Mouse (Mus musculus) forebrain, embryonic 12.5 days (tissue): ENCODE results near the gene Nlrp6. TPM values are rescaled to one million over a fixed set of nuclear protein-coding genes. Genes with fewer than 3 reads are reported as not detected.
A peak's percentile ranks its signal among the peaks of the same experiment; 100 is the strongest.

ENCODE experiments used
- ATAC-seq: fragments of 200-750 bp; cut with Nextera tagmentation; 2 replicates; pipeline ENCODE4 v1.8.0; 2017; ENCODE audit warnings: moderate TSS enrichment; ENCODE audit not compliant: low FRiP score
- H3K27ac ChIP-seq: fragments of 300-500 bp; sonication (generic); 2 replicates; pipeline ENCODE4 v1.5.1; 2016; ENCODE audit warnings: mild to moderate bottlenecking
- H3K27me3 ChIP-seq: fragments of 300-500 bp; sonication (generic); 2 replicates; pipeline ENCODE4 v1.6.1; 2016; ENCODE audit warnings: mild to moderate bottlenecking
- H3K36me3 ChIP-seq: fragments of 300-500 bp; sonication (generic); replicated peaks from 2 replicates; pipeline ENCODE4 v1.6.1; 2016; ENCODE audit warnings: mild to moderate bottlenecking
- H3K4me1 ChIP-seq: fragments of 300-500 bp; sonication (generic); 2 replicates; pipeline ENCODE4 v1.6.1; 2016
- H3K4me2 ChIP-seq: fragments of 300-500 bp; sonication (generic); 2 replicates; pipeline ENCODE4 v1.6.1; 2016; ENCODE audit warnings: mild to moderate bottlenecking, moderate library complexity
- H3K4me3 ChIP-seq: fragments of 300-500 bp; sonication (generic); replicated peaks from 2 replicates; pipeline ENCODE4 v1.5.1; 2016; ENCODE audit warnings: mild to moderate bottlenecking
- H3K9ac ChIP-seq: fragments of 300-500 bp; sonication (generic); 2 replicates; pipeline ENCODE4 v1.6.1; 2016; ENCODE audit warnings: mild to moderate bottlenecking
- H3K9me3 ChIP-seq: fragments of 300-500 bp; sonication (generic); 2 replicates; pipeline ENCODE4 v1.6.1; 2016
- WGBS: fragments of 180-500 bp; shearing (Covaris S2); methylation state at CpG from one replicate; pipeline ENCODE4 v1.1.7; 2016; 5-methylcytosine and 5-hydroxymethylcytosine counted together
- polyA plus RNA-seq: library from polyadenylated mRNA; unstranded; fragments of >200 nt; fragmentation: Nextera tagmentation; extraction: Ambion mirVana; gene quantifications from 2 replicates; pipeline ENCODE4 v1.2.1, GENCODE M21; 2016

The Nlrp6 gene
- polyA plus RNA-seq, 1 experiment from 2014 or later: 0.17 TPM

- 80% methylated on average over 4 of the region's 4 CpGs for WGBS
- no peaks in the 10 kb centered on the region for H3K9me3 ChIP-seq
- no peak overlapping the region for H3K9ac ChIP-seq
- no peak overlapping the region for H3K4me2 ChIP-seq
- no peak overlapping the region for H3K4me3 ChIP-seq
- no peaks in the 10 kb centered on the region for H3K36me3 ChIP-seq
- H3K27me3 ChIP-seq: peaks cover 66% of the 10 kb centered on the region
- H3K27ac ChIP-seq: no peak overlapping the region
- H3K4me1 ChIP-seq: peaks cover 17% of the 10 kb centered on the region
- no peak for ATAC-seq
Measured at GRCm38 (mm10) chr7:140919911-140920310, 791 bp upstream of the Nlrp6 start.

DNA sequence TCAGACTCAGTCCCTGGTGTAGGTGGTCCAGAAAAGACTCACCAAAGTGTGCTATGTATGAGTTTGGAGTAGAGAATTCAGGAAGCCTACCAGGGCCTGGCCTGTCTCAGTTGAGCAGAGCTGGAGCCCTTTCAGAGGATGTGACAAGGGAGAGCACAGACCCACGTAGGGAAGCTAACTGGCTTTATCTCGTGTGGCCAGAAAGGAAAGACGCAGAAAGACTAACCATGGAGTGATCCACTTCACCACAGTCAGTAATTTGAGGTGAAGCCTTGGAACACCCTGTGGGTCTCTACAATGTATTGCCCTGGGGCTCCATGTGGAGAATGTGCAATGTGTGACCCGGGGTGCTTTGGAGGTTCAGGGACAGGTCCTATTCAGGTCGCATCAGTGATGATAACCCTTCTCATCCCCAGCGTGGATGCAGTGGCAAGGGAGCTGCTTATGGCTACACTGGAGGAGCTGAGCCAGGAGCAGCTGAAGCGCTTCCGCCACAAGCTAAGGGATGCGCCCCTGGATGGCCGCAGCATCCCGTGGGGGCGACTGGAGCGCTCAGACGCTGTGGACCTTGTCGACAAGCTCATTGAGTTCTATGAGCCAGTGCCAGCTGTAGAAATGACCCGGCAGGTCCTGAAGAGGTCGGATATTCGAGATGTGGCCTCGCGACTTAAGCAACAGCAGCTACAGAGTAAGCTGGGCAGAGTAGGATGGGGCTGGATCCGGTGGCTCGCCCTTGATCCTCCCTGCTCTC, 698 bp downstream of the Nlrp6 start:
- Histone ChIP-seq H3K4me2 (peak overlapping the region; percentile 90), H3K9me3 (no peaks in the 10 kb centered on the region), H3K9ac (no peak overlapping the region), H3K27me3 (peaks cover 77% of the 10 kb centered on the region), H3K4me1 (peaks cover 17% of the 10 kb centered on the region), H3K27ac (no peak overlapping the region), H3K36me3 (no peaks in the 10 kb centered on the region), H3K4me3 (no peak overlapping the region)
- WGBS: 29% methylated on average over 22 of the region's 22 CpGs
- no peak for ATAC-seq

DNA sequence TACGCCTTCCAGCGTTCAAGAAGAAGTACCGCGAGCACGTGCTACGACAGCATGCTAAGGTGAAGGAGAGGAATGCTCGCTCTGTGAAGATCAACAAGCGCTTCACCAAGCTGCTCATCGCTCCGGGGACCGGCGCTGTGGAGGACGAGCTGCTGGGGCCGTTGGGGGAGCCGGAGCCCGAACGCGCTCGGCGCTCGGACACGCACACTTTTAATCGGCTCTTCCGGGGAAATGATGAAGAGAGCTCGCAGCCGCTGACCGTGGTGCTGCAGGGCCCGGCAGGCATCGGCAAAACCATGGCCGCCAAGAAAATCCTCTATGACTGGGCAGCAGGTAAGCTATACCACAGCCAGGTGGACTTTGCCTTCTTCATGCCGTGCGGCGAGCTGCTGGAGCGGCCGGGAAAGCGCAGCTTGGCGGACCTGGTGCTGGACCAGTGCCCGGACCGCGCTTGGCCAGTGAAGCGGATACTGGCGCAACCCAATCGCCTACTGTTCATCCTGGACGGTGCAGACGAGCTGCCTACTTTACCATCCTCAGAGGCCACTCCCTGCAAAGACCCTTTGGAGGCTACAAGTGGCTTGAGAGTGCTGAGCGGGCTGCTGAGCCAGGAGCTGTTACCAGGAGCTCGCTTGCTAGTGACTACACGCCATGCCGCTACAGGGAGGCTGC, 1.8 kb downstream of the Nlrp6 start:
- Histone ChIP-seq H3K4me1 (peaks cover 17% of the 10 kb centered on the region), H3K27ac (no peak overlapping the region), H3K4me3 (peak overlapping the region; percentile 46), H3K27me3 (peaks cover 77% of the 10 kb centered on the region), H3K9ac (peak overlapping the region; percentile 48), H3K36me3 (no peaks in the 10 kb centered on the region), H3K4me2 (peak overlapping the region; percentile 90), H3K9me3 (no peaks in the 10 kb centered on the region)
- peak; percentile 49; the same call in 1 of the 2 replicates for ATAC-seq
- under 1% methylated on average over 49 of the region's 49 CpGs for WGBS

GRCm38 (mm10) chr7:140923070-140923775, 2.5 kb downstream of the Nlrp6 start:
- Histone ChIP-seq H3K36me3 (no peaks in the 10 kb centered on the region), H3K9ac (peak overlapping the region; percentile 48; the same call in 1 of the 2 replicates), H3K4me1 (peaks cover 17% of the 10 kb centered on the region), H3K9me3 (no peaks in the 10 kb centered on the region), H3K4me2 (peak overlapping the region; percentile 90), H3K27ac (no peak overlapping the region), H3K4me3 (peak overlapping the region; percentile 46), H3K27me3 (peaks cover 77% of the 10 kb centered on the region)
- no peak for ATAC-seq
- 19% methylated on average over 30 of the region's 30 CpGs for WGBS

- no peak overlapping the region for H3K9ac ChIP-seq
- H3K4me1 ChIP-seq: peaks cover 13% of the 10 kb centered on the region
- no peaks in the 10 kb centered on the region for H3K36me3 ChIP-seq
- no peak overlapping the region for H3K27ac ChIP-seq
- H3K4me3 ChIP-seq: no peak overlapping the region
- no peak overlapping the region for H3K4me2 ChIP-seq
- ATAC-seq: no peak
- no peaks in the 10 kb centered on the region for H3K9me3 ChIP-seq
- H3K27me3 ChIP-seq: peaks cover 41% of the 10 kb centered on the region
- 92% methylated on average over 6 of the region's 6 CpGs for WGBS
Measured at GRCm38 (mm10) chr7:140927181-140927580, 6.5 kb downstream of the Nlrp6 start.

GRCm38 (mm10) chr7:140938436-140938835, 17.7 kb downstream of the Nlrp6 start:
- Histone ChIP-seq H3K4me3 (no peak overlapping the region), H3K4me1 (peaks cover 16% of the 10 kb centered on the region), H3K27ac (no peak overlapping the region), H3K9me3 (no peaks in the 10 kb centered on the region), H3K4me2 (no peak overlapping the region), H3K36me3 (no peaks in the 10 kb centered on the region), H3K9ac (no peak overlapping the region), H3K27me3 (peaks cover 4% of the 10 kb centered on the region; the same call in 1 of the 2 replicates)
- no peak for ATAC-seq
- 45% methylated on average over 3 of the region's 3 CpGs for WGBS

DNA sequence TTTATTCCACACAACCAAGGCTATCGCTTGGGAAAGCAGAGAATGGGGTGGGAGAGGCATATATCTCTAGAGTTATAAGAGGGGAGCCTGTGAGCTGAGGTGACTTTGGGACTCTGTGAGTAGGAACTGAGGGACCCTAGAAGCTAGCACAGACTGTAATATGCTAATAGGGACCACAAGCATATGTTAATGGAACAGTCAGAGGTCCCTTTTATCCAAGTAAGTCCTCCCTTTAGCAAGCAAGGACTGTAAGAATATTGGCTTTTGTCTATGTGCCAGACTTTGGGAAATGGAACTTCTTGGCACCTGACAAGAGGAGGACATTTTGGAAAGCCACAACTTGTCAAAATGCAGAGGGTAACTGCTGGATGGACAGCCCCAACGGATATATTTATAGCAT, 18.2 kb downstream of the Nlrp6 start:
- Histone ChIP-seq H3K9ac (no peak overlapping the region), H3K4me3 (no peak overlapping the region), H3K4me2 (no peak overlapping the region), H3K9me3 (no peaks in the 10 kb centered on the region), H3K4me1 (peaks cover 16% of the 10 kb centered on the region), H3K27ac (no peak overlapping the region), H3K36me3 (no peaks in the 10 kb centered on the region), H3K27me3 (peaks cover 4% of the 10 kb centered on the region; the same call in 1 of the 2 replicates)
- ATAC-seq: no peak
- 26% methylated on average over 2 of the region's 2 CpGs for WGBS

GRCm38 (mm10) chr7:140939669-140940171, 19.0 kb downstream of the Nlrp6 start:
- no peak overlapping the region for H3K4me3 ChIP-seq
- H3K4me2 ChIP-seq: no peak overlapping the region

DNA sequence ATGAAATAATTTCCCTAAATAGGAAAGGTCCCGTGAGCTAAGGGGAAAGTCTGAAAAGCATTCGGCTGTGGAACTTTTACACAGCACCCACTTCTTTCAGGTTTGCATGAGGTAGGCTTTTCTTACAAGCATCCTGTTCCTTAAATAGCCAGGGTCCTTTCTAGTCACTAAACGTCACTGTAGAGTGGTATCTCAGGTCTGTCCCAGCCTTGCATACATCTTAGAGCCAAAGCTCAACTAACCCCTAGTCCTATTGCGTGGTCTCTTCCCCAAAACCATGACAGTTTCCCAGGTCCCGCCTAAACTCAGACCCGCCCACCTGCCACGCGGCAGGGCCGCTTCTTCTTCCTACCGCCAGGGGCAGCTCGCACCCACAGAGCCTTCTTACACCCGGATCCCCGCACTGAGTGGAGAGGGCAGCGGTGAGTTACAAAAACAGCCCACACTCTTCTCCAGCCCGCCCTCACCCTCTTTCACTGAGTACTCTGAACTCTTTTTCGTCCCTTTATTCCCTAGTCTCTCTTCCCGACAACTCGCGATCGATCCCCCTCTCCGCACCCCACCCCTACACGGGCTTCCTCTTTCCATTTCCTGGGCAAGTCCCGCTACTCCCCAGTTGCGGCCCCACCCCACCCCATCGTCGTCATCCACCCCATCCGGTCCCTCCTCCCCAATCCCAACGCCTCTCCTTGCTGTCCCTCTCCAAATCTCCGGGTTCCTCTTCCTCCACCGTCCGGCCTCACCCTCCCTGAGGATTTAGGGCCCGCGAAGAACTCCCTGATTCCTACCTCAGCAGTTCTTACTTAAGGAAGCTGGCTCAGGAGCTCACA, 20.7 kb downstream of the Nlrp6 start, which contains the start of gene Pgghg:
Gene Pgghg (plus strand): TSS at position 170 of the 830 bp plus-strand sequence.
- H3K27me3 ChIP-seq: peaks cover 4% of the 10 kb centered on the region; the same call in 1 of the 2 replicates
- H3K4me3 ChIP-seq: peak within 1 kb of the TSS; percentile 48
- peak within 1 kb of the TSS; percentile 69 for H3K9ac ChIP-seq
- peak; percentile 89 for ATAC-seq
- H3K27ac ChIP-seq: no peak within 1 kb of the TSS; the same call in 1 of the 2 replicates
- peak within 1 kb of the TSS; percentile 65 for H3K4me2 ChIP-seq
- peaks cover 5% of the 10 kb centered on the region; the same call in 1 of the 2 replicates for H3K36me3 ChIP-seq
- H3K4me1 ChIP-seq: peaks cover 16% of the 10 kb centered on the region
- H3K9me3 ChIP-seq: no peaks in the 10 kb centered on the region
- WGBS: 5% methylated on average over 33 of the region's 33 CpGs

More at GRCm38 (mm10) chr7:140939669-140940171, 19.0 kb downstream of the Nlrp6 start:
- no peak overlapping the region for H3K27ac ChIP-seq
- WGBS: 13% methylated on average over 8 of the region's 8 CpGs
- H3K9ac ChIP-seq: no peak overlapping the region
- peaks cover 16% of the 10 kb centered on the region for H3K4me1 ChIP-seq
- H3K36me3 ChIP-seq: no peaks in the 10 kb centered on the region; the same call in 1 of the 2 replicates
- H3K9me3 ChIP-seq: no peaks in the 10 kb centered on the region
- peaks cover 4% of the 10 kb centered on the region; the same call in 1 of the 2 replicates for H3K27me3 ChIP-seq
- ATAC-seq: no peak

- H3K36me3 ChIP-seq: peaks cover 8% of the 10 kb centered on the region; the same call in 1 of the 2 replicates
- no peak for ATAC-seq
- WGBS: 65% methylated on average over 9 of the region's 9 CpGs
- H3K4me1 ChIP-seq: peaks cover 16% of the 10 kb centered on the region
- peaks cover 4% of the 10 kb centered on the region; the same call in 1 of the 2 replicates for H3K27me3 ChIP-seq
- H3K9ac ChIP-seq: peak overlapping the region; percentile 69
- no peak overlapping the region for H3K27ac ChIP-seq
- no peaks in the 10 kb centered on the region for H3K9me3 ChIP-seq
- peak overlapping the region; percentile 48 for H3K4me3 ChIP-seq
- peak overlapping the region; percentile 65 for H3K4me2 ChIP-seq
Measured at GRCm38 (mm10) chr7:140942341-140942740, 21.6 kb downstream of the Nlrp6 start.

DNA sequence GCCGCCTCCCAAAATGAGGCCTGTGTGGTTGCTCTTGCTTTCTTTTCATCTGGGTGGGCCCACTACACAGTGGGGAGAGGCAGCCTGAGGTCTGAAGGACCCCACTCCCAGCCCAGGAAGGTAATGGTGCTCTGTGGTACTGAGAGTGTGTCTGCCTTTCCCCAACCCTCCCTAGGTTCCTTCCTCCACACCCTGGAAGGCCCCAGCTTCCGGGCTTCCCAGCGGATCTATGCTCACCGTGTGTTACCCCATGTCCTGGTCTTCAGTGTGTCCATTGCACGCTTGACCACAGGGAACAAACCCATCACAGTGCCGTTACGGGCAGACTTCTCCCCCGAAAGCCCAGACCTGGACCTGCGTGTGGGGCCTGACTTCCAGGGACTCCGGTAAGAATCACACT, 22.1 kb downstream of the Nlrp6 start:
- H3K9ac ChIP-seq: no peak overlapping the region
- no peak for ATAC-seq
- H3K27me3 ChIP-seq: peaks cover 4% of the 10 kb centered on the region; the same call in 1 of the 2 replicates
- no peak overlapping the region for H3K27ac ChIP-seq
- H3K4me1 ChIP-seq: peaks cover 16% of the 10 kb centered on the region
- peaks cover 8% of the 10 kb centered on the region; the same call in 1 of the 2 replicates for H3K36me3 ChIP-seq
- no peaks in the 10 kb centered on the region for H3K9me3 ChIP-seq
- H3K4me2 ChIP-seq: no peak overlapping the region
- 89% methylated on average over 10 of the region's 10 CpGs for WGBS
- H3K4me3 ChIP-seq: no peak overlapping the region
